Mouse (Mus musculus): Measurements from ENCODE around the gene Farp2.
"Not testable (repeated sequence)": the region's sequence is repeated elsewhere in the genome, so short reads cannot be mapped to it uniquely, and the experiment has no call there.

The Farp2 gene

GRCm38 (mm10) chr1:93635091-93635579 is 123.3 kb downstream of the Farp2 start:
- peak; percentile 21 for DNase-seq (ENCODE audit: low read depth, low spot score)

- peak; percentile 99 for DNase-seq (ENCODE audit: low read depth, low spot score)
These were observed 123.8 kb downstream of the Farp2 start for GRCm38 (mm10) chr1:93635580-93636192.

- no peak for DNase-seq (ENCODE audit: low read depth, low spot score)
These were observed 124.5 kb downstream of the Farp2 start for GRCm38 (mm10) chr1:93636211-93636897.

GRCm38 (mm10) chr1:93641978-93642377 is 130.1 kb downstream of the Farp2 start:
- no peak for DNase-seq (ENCODE audit: low read depth, low spot score)

- no peak for DNase-seq (ENCODE audit: low read depth, low spot score)
These were observed 130.8 kb downstream of the Farp2 start for GRCm38 (mm10) chr1:93642692-93643091.

DNA sequence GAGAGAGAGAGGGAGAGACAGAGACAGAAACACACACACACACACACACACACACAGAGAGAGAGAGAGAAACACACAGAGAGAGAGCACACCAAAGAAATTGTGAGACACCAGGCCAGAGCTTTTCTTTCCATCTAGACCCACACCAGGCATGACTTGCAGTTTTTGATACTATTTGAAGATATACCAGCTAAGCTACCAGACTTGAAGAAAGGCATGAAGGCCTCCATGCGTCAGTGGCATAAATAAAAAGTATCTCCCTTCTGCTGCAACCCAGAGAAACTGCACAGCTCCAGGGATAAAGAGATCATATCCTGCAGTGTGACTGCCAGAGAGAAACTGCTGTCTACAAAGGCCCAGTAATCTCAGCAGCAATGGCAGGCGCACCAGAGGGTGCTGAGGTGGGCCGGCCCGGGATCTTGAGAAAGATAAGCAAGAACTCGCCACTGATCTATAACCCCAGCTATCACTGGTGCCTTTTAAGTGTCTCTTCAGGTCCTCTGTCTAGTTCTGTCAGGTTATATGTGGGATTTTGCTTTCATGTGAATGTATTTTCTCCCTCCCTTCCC is 137.8 kb downstream of the Farp2 start:
- no peak for DNase-seq (ENCODE audit: low read depth, low spot score)

GRCm38 (mm10) chr1:93654275-93654674 is 142.4 kb downstream of the Farp2 start:
- DNase-seq (ENCODE audit: low read depth, low spot score), result no peak

- DNase-seq (ENCODE audit: low read depth, low spot score), result no peak
These were observed 142.9 kb downstream of the Farp2 start for GRCm38 (mm10) chr1:93654798-93655197.

DNA sequence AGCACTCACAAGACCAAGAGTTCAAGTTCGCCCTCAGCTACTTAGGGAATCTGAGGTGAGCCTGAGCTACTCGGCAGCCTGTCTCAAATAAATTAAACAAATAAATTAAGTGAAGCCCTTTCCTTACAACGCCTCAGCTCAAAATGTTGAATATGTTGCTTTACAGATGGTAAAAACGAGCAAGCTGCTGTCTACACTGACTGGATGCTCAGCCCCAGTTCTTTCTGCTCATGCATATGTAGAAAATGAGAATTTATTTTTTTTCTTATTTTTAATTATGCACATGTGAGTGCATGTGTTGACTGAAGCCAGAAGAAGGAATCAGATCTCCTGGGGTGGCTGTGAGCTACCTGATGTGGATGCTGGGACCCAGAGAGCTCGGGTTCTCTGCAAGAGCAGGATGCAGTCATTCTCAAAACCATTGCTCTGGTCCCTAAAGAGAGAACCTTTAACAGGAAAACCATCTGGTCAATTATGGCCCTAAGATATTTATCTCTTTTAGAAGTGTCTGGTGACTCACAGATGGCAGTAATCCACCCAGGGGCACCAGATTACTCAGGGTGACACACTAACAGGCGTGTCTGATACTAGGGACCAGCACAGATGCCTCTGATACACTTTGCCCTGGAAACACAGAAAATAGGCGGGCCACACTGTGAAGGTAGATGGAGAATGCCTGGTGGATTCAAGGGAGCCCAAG is 144.6 kb downstream of the Farp2 start:
- no peak for DNase-seq (ENCODE audit: low read depth, low spot score)

GRCm38 (mm10) chr1:93657025-93657360 is 145.1 kb downstream of the Farp2 start:
- DNase-seq (ENCODE audit: low read depth, low spot score), result no peak

DNA sequence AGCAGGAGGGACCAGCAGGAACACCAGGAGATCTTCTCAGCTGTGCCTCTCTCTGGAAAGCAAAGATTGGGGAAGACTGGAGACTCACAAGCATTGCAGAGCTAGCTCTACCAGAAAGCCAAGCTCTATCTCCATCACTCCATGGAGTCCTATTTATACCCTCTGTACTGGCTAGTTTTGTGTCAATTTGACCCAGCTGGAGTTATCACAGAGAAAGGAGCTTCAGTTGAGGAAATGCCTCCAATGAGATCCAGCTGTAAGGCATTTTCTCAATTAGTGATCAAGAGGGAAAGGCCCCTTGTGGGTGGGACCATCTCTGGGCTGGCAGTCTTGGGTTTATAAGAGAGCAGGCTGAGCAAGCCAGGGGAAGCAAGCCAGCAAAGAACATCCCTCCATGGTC is 146.7 kb downstream of the Farp2 start, which contains the start of gene Stk25:
Gene Stk25 (minus strand): TSS at position 101 of the 400 bp plus-strand sequence.
- DNase-seq (ENCODE audit: low read depth, low spot score), result not testable (repeated sequence)

DNA sequence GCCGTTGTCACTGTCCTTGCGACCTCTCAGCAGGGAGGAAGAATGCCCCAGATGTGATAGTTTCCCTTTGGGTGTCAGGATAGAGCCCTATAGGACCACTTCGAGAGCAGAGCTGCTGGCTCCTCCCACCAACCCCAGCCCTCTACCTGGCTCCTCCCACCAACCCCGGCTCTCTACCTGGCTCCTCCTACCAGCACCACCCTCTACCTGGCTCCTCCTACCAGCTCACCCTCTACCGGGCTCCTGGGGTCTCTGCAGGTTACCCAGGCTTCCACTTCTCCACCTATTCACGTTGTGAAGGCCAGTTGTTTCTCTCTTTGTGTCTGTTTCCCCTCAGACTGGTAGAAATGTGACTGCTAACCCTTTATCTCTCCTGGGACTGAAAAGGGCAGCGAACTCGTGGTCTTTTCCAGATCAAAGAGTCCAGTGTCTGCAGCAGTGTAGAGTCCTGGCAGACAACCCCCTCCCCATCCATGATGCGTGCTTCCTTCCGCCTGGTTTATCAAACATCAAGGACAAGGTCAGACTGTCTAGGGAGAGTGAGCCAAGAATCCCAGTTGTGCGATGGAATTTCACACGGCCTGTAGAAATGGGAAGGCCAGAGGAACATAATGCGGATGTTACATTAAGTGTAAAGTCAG is 156.0 kb downstream of the Farp2 start:
- peak; percentile 28 for DNase-seq (ENCODE audit: low read depth, low spot score)

DNA sequence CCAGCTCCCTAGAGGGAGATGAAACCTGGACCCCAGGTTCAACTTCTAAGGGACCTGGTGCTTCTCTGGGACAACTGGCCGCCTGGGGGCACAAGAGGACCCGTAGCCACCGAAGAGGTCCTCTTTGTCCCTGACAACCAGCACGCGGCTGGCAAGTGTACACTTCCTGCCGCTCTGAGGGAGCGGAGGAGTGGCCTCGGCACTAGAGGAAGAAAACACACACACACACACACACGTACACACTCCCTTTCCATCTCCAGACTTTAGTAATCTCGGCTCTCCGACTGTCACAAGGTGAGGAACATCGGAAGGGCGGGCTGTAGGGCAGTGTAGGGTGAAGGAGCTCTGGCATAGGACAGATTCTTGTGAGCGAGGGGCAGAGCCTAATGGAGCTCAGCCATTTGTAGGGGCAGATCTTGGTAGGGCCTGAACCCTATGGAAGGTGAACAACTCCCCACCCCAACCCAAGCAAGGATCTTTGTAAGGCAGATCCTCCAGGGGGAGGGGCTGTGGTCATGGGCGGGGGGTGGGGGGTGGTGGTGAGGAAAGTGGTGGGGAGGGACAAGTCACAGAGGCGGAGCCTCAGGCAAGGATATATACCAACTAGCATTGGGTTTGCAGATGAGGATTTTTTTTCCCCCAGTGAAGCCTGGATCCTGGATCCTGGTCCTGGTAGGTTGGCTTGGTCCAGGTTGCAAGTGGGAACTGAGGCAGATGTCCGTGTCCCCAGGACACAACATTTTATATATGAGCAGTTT is 157.1 kb downstream of the Farp2 start:
- DNase-seq (ENCODE audit: low read depth, low spot score), result peak; percentile 83

- DNase-seq (ENCODE audit: low read depth, low spot score), result no peak
These were observed 158.1 kb downstream of the Farp2 start for GRCm38 (mm10) chr1:93669941-93670340.
